ENCODE assay signal across 21 mouse cellular contexts in genomic region chr8:89325248-89325645, GRCm38 (mm10).
"Had no signal": no experiment of that assay in that cellular context is flagged by ENCODE, and none has a peak within 500 bp of the region (broad histone marks: within the 10 kb centered on the region; RNA-seq: fewer than 3 reads in every experiment).

No protein-coding gene starts in this region.

- H3K36me3 ChIP-seq: limb, embryonic 10.5 days; limb, embryonic 13.5 days; liver, embryonic 12.5 days; liver, embryonic 15.5 days; lung, embryonic 15.5 days; midbrain, embryonic 10.5 days; midbrain, embryonic 15.5 days; stomach, embryonic 15.5 days had no signal

- H3K9ac ChIP-seq: limb, embryonic 13.5 days; liver, embryonic 12.5 days; liver, embryonic 15.5 days; lung, embryonic 15.5 days; midbrain, embryonic 15.5 days; stomach, embryonic 15.5 days had no signal

- H3K4me2 ChIP-seq: limb, embryonic 13.5 days; liver, embryonic 12.5 days; liver, embryonic 15.5 days; lung, embryonic 15.5 days; midbrain, embryonic 15.5 days; stomach, embryonic 15.5 days had no signal

- H3K27me3 ChIP-seq: limb, embryonic 13.5 days; liver, embryonic 12.5 days; liver, embryonic 15.5 days; lung, embryonic 15.5 days; megakaryocyte, embryonic 14.5 days; midbrain, embryonic 15.5 days; stomach, embryonic 15.5 days had no signal

- H3K27ac ChIP-seq: limb, embryonic 10.5 days; limb, embryonic 13.5 days; liver, embryonic 12.5 days; liver, embryonic 15.5 days; lung, embryonic 15.5 days; midbrain, embryonic 10.5 days; midbrain, embryonic 15.5 days; stomach, embryonic 15.5 days had no signal

- ATAC-seq: liver, embryonic 12.5 days; midbrain, embryonic 15.5 days had no signal

- H3K9me3 ChIP-seq: limb, embryonic 10.5 days; limb, embryonic 13.5 days; liver, embryonic 12.5 days; liver, embryonic 15.5 days; lung, embryonic 15.5 days; midbrain, embryonic 10.5 days; midbrain, embryonic 15.5 days; stomach, embryonic 15.5 days had no signal

- H3K4me3 ChIP-seq: limb, embryonic 10.5 days; limb, embryonic 13.5 days; liver, embryonic 12.5 days; liver, embryonic 15.5 days; lung, embryonic 15.5 days; megakaryocyte, embryonic 14.5 days; midbrain, embryonic 10.5 days; midbrain, embryonic 15.5 days; stomach, embryonic 15.5 days had no signal

- DNase-seq: kidney, adult 9 months; kidney, postnatal 14 days; kidney, postnatal 4 days; liver; lung, adult 18-20 months; lung, postnatal 10 days; lung, postnatal 36 days; right cerebral cortex, postnatal 25 days; spleen, adult 18-20 months; thymus, adult 2 months; thymus, postnatal 14 days; thymus, postnatal 4 days had no signal

- H3K4me1 ChIP-seq: limb, embryonic 13.5 days; liver, embryonic 12.5 days; liver, embryonic 15.5 days; lung, embryonic 15.5 days; megakaryocyte, embryonic 14.5 days; stomach, embryonic 15.5 days had no signal
